Mouse (Mus musculus): ENCODE data around the gene Slc25a47.

DNA sequence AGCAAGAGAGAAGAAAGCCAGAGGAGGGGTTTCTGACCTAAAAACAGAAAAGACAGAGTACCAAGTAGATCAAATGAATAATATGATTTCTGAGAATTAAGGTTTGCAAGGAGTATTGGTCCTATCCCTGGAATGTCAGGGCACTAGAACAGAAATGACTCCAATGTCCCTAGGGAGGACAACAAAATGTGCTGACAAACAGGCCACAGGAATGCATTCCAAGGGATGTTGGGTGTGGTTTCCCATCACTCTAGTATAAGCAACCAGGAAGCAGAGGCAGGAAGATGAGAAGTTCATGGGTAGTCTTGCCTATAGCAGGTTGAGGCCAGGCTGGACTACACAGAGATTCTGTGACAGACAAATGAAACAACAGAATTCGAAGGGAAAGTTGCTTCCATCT, 50.1 kb downstream of the Slc25a47 start:
- TF ChIP-seq CTCF (IDR thresholded peaks at IDR 0.05; ENCODE audit: low read depth), result no peak
- TF ChIP-seq EP300 (IDR thresholded peaks at IDR 0.05; ENCODE audit: low read depth), result no peak
